12 mouse cellular contexts compared by ENCODE assay signal in genomic region chr17:84031833-84032232, GRCm38 (mm10).
DNase-seq lines count a peak whose midpoint lies in the region; ATAC-seq and TF ChIP-seq lines count a peak whose summit lies in the region.
"Had no signal": no experiment of that assay in that cellular context is flagged by ENCODE, and none has a peak within 500 bp of the region (broad histone marks: within the 10 kb centered on the region; RNA-seq: fewer than 3 reads in every experiment).

No protein-coding gene starts in this region.

- H3K4me1 ChIP-seq in intestine, embryonic 14.5 days (replicated peaks; ENCODE audit: control insufficient read depth, insufficient read depth, low read length): peaks cover 27% of the 10 kb centered on the region
- 0 out of 2 replicates have a peak, but pooled peaks cover 4% of the 10 kb centered on the region for H3K4me1 ChIP-seq in intestine, postnatal 0 days (replicated peaks; ENCODE audit: control insufficient read depth, insufficient read depth, low read length)
- peaks cover 44% of the 10 kb centered on the region for H3K4me1 ChIP-seq in intestine, embryonic 16.5 days (ENCODE audit: control insufficient read depth, insufficient read depth, low read length)

- H3K9ac ChIP-seq in intestine, embryonic 14.5 days (ENCODE audit: low read length): no peak overlapping the region
- H3K9ac ChIP-seq in intestine, postnatal 0 days (ENCODE audit: low read depth, low read length): no peak overlapping the region
- 0 out of 2 replicates have a peak overlapping the region, but pooled peaks have one; percentile 9 for H3K9ac ChIP-seq in intestine, embryonic 16.5 days (ENCODE audit: low read depth, low read length)
- H3K9ac ChIP-seq: liver, embryonic 13.5 days had no signal

- H3K9me3 ChIP-seq in intestine, embryonic 14.5 days (ENCODE audit: control insufficient read depth, low read length): no peaks in the 10 kb centered on the region
- no peaks in the 10 kb centered on the region for H3K9me3 ChIP-seq in intestine, postnatal 0 days (ENCODE audit: control insufficient read depth)
- H3K9me3 ChIP-seq in intestine, embryonic 16.5 days (ENCODE audit: control insufficient read depth, low read length): no peaks in the 10 kb centered on the region
- H3K9me3 ChIP-seq: liver, embryonic 13.5 days had no signal

- WGBS in intestine, embryonic 14.5 days: 76% methylated on average over 4 of the region's 4 CpGs
- WGBS in intestine, postnatal 0 days: 75% methylated on average over 4 of the region's 4 CpGs
- 69% methylated on average over 4 of the region's 4 CpGs for WGBS in intestine, embryonic 16.5 days

- peak; percentile 49 for DNase-seq in gastrocnemius, adult 18-20 months (ENCODE audit: low spot score)
- DNase-seq in gastrocnemius, postnatal 4 days (ENCODE audit: low spot score in 2 of 2): no peak
- DNase-seq in intestine, embryonic 14.5 days (ENCODE audit: low spot score): no peak
- peak; percentile 25 for DNase-seq in 3T3-L1 (ENCODE audit: low read depth, low spot score)
- no peak for DNase-seq in right cerebral cortex, postnatal 10 days (ENCODE audit: low spot score in 2 of 2)
- no peak for DNase-seq in cerebellum, postnatal 4 days (ENCODE audit: low spot score in 2 of 2)
- DNase-seq: adrenal gland, adult 8-10 months; cerebellum, postnatal 25 days; liver, embryonic 13.5 days; lung, postnatal 4 days had no signal

- TF ChIP-seq CTCF in intestine, postnatal 0 days (IDR thresholded peaks at IDR 0.05; ENCODE audit: low read depth): no peak

- H3K27ac ChIP-seq in intestine, embryonic 14.5 days (ENCODE audit: low read depth): peak overlapping the region; percentile 71
- no peak overlapping the region for H3K27ac ChIP-seq in intestine, postnatal 0 days (ENCODE audit: low read depth, low read length)
- H3K27ac ChIP-seq in intestine, embryonic 16.5 days (ENCODE audit: low read length): peak overlapping the region; percentile 58
- H3K27ac ChIP-seq: liver, embryonic 13.5 days had no signal

- H3K4me2 ChIP-seq in intestine, embryonic 14.5 days (ENCODE audit: low read length): no peak overlapping the region
- H3K4me2 ChIP-seq in intestine, postnatal 0 days (replicated peaks; ENCODE audit: low read depth): no peak overlapping the region
- H3K4me2 ChIP-seq in intestine, embryonic 16.5 days (ENCODE audit: low read depth, low read length): no peak overlapping the region
- H3K4me2 ChIP-seq: liver, embryonic 13.5 days had no signal

- no peaks in the 10 kb centered on the region for H3K36me3 ChIP-seq in intestine, embryonic 14.5 days (ENCODE audit: control insufficient read depth, insufficient read depth, low read length)
- no peaks in the 10 kb centered on the region for H3K36me3 ChIP-seq in intestine, postnatal 0 days (ENCODE audit: control insufficient read depth, insufficient read depth)
- H3K36me3 ChIP-seq in intestine, embryonic 16.5 days (ENCODE audit: control insufficient read depth, insufficient read depth, low read length): no peaks in the 10 kb centered on the region
- H3K36me3 ChIP-seq: liver, embryonic 13.5 days had no signal

- no peaks in the 10 kb centered on the region for H3K27me3 ChIP-seq in intestine, embryonic 14.5 days (replicated peaks; ENCODE audit: control insufficient read depth, insufficient read depth, low read length)
- no peaks in the 10 kb centered on the region for H3K27me3 ChIP-seq in intestine, postnatal 0 days (replicated peaks; ENCODE audit: control insufficient read depth, insufficient read depth, low read length)
- H3K27me3 ChIP-seq in intestine, embryonic 16.5 days (replicated peaks; ENCODE audit: control insufficient read depth, insufficient read depth, low read length): no peaks in the 10 kb centered on the region
- H3K27me3 ChIP-seq: liver, embryonic 13.5 days had no signal

- no peak for ATAC-seq in intestine, embryonic 14.5 days (replicated peaks; ENCODE audit: low FRiP score, low TSS enrichment, low read depth)
- no peak for ATAC-seq in intestine, postnatal 0 days
- ATAC-seq in intestine, embryonic 16.5 days: no peak

- H3K4me3 ChIP-seq in intestine, embryonic 14.5 days (ENCODE audit: low read depth, low read length): no peak overlapping the region
- H3K4me3 ChIP-seq in intestine, postnatal 0 days (ENCODE audit: low read depth, low read length): no peak overlapping the region
- H3K4me3 ChIP-seq in intestine, embryonic 16.5 days (ENCODE audit: low read length): no peak overlapping the region
- H3K4me3 ChIP-seq: liver, embryonic 13.5 days had no signal

Comparison
In these comparisons a context has a peak if more than half of its experiments do, and no peak if none do; other contexts are left out.
1. DNase-seq: peak in gastrocnemius, adult 18-20 months (single experiment) and 3T3-L1 (single experiment); none in gastrocnemius, postnatal 4 days (0 of 2), intestine, embryonic 14.5 days (single experiment), right cerebral cortex, postnatal 10 days (0 of 2) and cerebellum, postnatal 4 days (0 of 2).